Mouse (Mus musculus): ENCODE measurements around the gene Bglap. TPM values are rescaled to one million over a fixed set of nuclear protein-coding genes. Genes with fewer than 3 reads are reported as not detected.
"Not testable (repeated sequence)": the region's sequence is repeated elsewhere in the genome, so short reads cannot be mapped to it uniquely, and the experiment has no call there.

Bglap gene
- not detected in 2 replicates for polyA plus RNA-seq (2015; fragmentation: Nextera tagmentation; extraction: Ambion mirVana)

GRCm38 (mm10) chr3:88384364-88384763 is at the start of gene Bglap:
Gene Bglap, minus strand, starts transcription at chr3:88384464.
- no peak within 1 kb of the TSS for H3K4me3 ChIP-seq (replicated peaks)
- H3K27ac ChIP-seq (replicated peaks) = no peak within 1 kb of the TSS
- no peaks in the 10 kb centered on the region for H3K27me3 ChIP-seq
- H3K9ac ChIP-seq = no peak within 1 kb of the TSS
- no peak for ATAC-seq (ENCODE audit: insufficient read depth)
- H3K4me1 ChIP-seq (replicated peaks) = peaks cover 4% of the 10 kb centered on the region; the same call in 1 of the 2 replicates
- WGBS (ENCODE audit: insufficient replicate concordance) = 79% methylated on average over 5 of the region's 5 CpGs
- no peak within 1 kb of the TSS for H3K4me2 ChIP-seq
- no peaks in the 10 kb centered on the region for H3K36me3 ChIP-seq (replicated peaks)
- H3K9me3 ChIP-seq (replicated peaks) = no peaks in the 10 kb centered on the region

- not testable (repeated sequence) for H3K4me3 ChIP-seq (replicated peaks); ATAC-seq (ENCODE audit: insufficient read depth); H3K9ac ChIP-seq; H3K9me3 ChIP-seq (replicated peaks); H3K36me3 ChIP-seq (replicated peaks); H3K27me3 ChIP-seq; H3K27ac ChIP-seq (replicated peaks); H3K4me2 ChIP-seq
- 60% methylated on average over 8 of the region's 8 CpGs for WGBS (ENCODE audit: insufficient replicate concordance)
- H3K4me1 ChIP-seq (replicated peaks) = peaks cover 27% of the 10 kb centered on the region
These were observed 44.4 kb upstream of the Bglap start for GRCm38 (mm10) chr3:88428639-88429038.

- Histone ChIP-seq H3K4me3 (replicated peaks) (no peak overlapping the region), H3K9me3 (replicated peaks) (no peaks in the 10 kb centered on the region), H3K36me3 (replicated peaks) (no peaks in the 10 kb centered on the region), H3K9ac (no peak overlapping the region; the same call in 1 of the 2 replicates), H3K27me3 (no peaks in the 10 kb centered on the region), H3K27ac (replicated peaks) (no peak overlapping the region), H3K4me1 (replicated peaks) (peaks cover 40% of the 10 kb centered on the region), H3K4me2 (no peak overlapping the region)
- ATAC-seq (ENCODE audit: insufficient read depth) = no peak
- WGBS (ENCODE audit: insufficient replicate concordance) = 42% methylated on average over 4 of the region's 4 CpGs
These were observed 43.2 kb upstream of the Bglap start for GRCm38 (mm10) chr3:88427342-88427905.

- no peak overlapping the region for H3K9ac ChIP-seq
- peaks cover 55% of the 10 kb centered on the region for H3K4me1 ChIP-seq (replicated peaks)
- WGBS (ENCODE audit: insufficient replicate concordance) = 70% methylated on average over 10 of the region's 10 CpGs
- H3K27me3 ChIP-seq = no peaks in the 10 kb centered on the region
- H3K4me3 ChIP-seq (replicated peaks) = peak overlapping the region; percentile 79
- 0 out of 2 replicates have a peak overlapping the region, but pooled peaks have one; percentile 66 for H3K27ac ChIP-seq (replicated peaks)
- H3K9me3 ChIP-seq (replicated peaks) = no peaks in the 10 kb centered on the region
- H3K4me2 ChIP-seq = peak overlapping the region; percentile 87; the same call in 1 of the 2 replicates
- peaks cover 8% of the 10 kb centered on the region for H3K36me3 ChIP-seq (replicated peaks)
- no peak for ATAC-seq (ENCODE audit: insufficient read depth)
These were observed 41.6 kb upstream of the Bglap start for GRCm38 (mm10) chr3:88425708-88426420.

- Histone ChIP-seq H3K9me3 (replicated peaks) (no peaks in the 10 kb centered on the region), H3K4me3 (replicated peaks) (peak overlapping the region; percentile 79), H3K27ac (replicated peaks) (peak overlapping the region; percentile 66; the same call in 1 of the 2 replicates), H3K36me3 (replicated peaks) (peaks cover 14% of the 10 kb centered on the region), H3K4me1 (replicated peaks) (peaks cover 55% of the 10 kb centered on the region), H3K4me2 (peak overlapping the region; percentile 87), H3K27me3 (no peaks in the 10 kb centered on the region), H3K9ac (peak overlapping the region; percentile 26; the same call in 1 of the 2 replicates)
- no peak for ATAC-seq (ENCODE audit: insufficient read depth)
- WGBS (ENCODE audit: insufficient replicate concordance) = 11% methylated on average over 2 of the region's 2 CpGs
These were observed 41.0 kb upstream of the Bglap start for GRCm38 (mm10) chr3:88425330-88425689.

- H3K4me1 ChIP-seq (replicated peaks) = peaks cover 55% of the 10 kb centered on the region
- under 1% methylated on average over 35 of the region's 35 CpGs for WGBS (ENCODE audit: insufficient replicate concordance)
- H3K4me3 ChIP-seq (replicated peaks) = peak within 1 kb of the TSS; percentile 79
- peak within 1 kb of the TSS; percentile 87 for H3K4me2 ChIP-seq
- H3K9me3 ChIP-seq (replicated peaks) = no peaks in the 10 kb centered on the region
- H3K36me3 ChIP-seq (replicated peaks) = peaks cover 19% of the 10 kb centered on the region
- H3K27me3 ChIP-seq = no peaks in the 10 kb centered on the region
- peak; percentile 97 for ATAC-seq (ENCODE audit: insufficient read depth)
- H3K9ac ChIP-seq = peak within 1 kb of the TSS; percentile 65
- H3K27ac ChIP-seq (replicated peaks) = peak within 1 kb of the TSS; percentile 76
These were observed 40.5 kb upstream of the Bglap start, which contains the start of gene Slc25a44 for GRCm38 (mm10) chr3:88424605-88425329. Gene Slc25a44, minus strand, starts transcription at chr3:88425139.

DNA sequence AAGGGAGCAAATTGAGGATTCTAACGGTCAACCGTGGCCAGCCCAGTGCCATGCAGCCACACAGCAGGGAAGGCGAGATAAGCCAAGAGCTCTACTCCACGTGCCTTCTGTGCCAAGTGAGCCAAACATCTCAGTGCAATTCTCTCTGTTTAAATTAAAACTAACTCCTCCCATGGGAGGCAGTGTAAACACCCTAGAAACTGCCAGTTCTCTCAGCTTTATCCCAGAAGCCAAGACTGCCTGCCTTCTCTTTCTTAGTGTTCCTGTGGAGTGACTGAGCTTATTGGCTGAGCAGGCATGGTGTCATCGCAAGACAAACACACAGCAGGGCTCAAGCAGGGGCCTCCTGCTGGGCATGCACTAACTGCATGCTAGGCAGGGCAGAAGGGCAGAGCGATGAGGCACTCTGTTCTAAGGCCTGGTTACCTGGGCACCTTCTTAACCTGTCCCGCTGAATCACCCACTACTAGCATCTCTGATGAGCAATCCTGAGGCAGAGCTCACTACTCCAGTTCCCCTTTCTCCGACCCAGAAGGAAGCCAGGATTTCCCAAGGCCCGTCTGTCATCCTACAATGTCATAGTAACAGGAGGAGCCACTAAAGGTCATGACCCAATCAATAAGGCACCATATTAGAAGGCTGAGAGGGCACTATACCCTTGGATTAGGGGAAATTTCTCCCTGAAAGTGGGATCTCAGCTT is 37.9 kb upstream of the Bglap start:
- H3K27ac ChIP-seq (replicated peaks) = peak overlapping the region; percentile 76

GRCm38 (mm10) chr3:88420771-88421170 is 36.5 kb upstream of the Bglap start:
- H3K27ac ChIP-seq (replicated peaks) = 0 out of 2 replicates have a peak overlapping the region, but pooled peaks have one; percentile 76
- whole genome bisulfite sequencing (ENCODE audit: insufficient replicate concordance) = 90% methylated on average over 19 of the region's 19 CpGs
- H3K4me1 ChIP-seq (replicated peaks) = peaks cover 68% of the 10 kb centered on the region

More for the DNA sequence above, 37.9 kb upstream of the Bglap start:
- Histone ChIP-seq H3K4me2 (peak overlapping the region; percentile 40), H3K4me1 (replicated peaks) (peaks cover 62% of the 10 kb centered on the region), H3K9ac (peak overlapping the region; percentile 33; the same call in 1 of the 2 replicates), H3K27me3 (no peaks in the 10 kb centered on the region), H3K9me3 (replicated peaks) (no peaks in the 10 kb centered on the region), H3K4me3 (replicated peaks) (no peak overlapping the region), H3K36me3 (replicated peaks) (peaks cover 45% of the 10 kb centered on the region)
- no peak for ATAC-seq (ENCODE audit: insufficient read depth)
- WGBS (ENCODE audit: insufficient replicate concordance) = 34% methylated on average over 9 of the region's 9 CpGs

DNA sequence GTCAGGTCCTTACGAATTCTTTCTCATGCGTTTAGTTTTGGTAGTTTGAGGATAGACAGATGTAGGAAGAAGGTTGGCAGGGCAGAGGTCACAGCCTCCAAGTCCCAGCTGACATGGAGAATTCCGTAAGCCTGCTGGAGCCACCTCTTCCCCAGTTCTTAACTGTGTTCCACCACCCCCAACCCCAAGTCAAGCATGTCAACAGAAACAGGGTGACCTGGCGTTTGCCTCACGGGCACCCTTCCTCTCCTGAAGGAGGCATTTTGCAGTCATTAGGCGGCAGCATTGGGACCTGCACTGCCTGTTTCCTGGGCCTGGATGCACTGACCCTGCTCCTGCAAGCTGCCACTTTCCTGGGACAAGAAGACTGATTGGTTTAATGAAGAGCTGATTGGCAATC is 33.8 kb upstream of the Bglap start:
- Histone ChIP-seq H3K9ac (no peak overlapping the region), H3K27me3 (no peaks in the 10 kb centered on the region), H3K9me3 (replicated peaks) (no peaks in the 10 kb centered on the region), H3K4me3 (replicated peaks) (no peak overlapping the region), H3K4me1 (replicated peaks) (peaks cover 72% of the 10 kb centered on the region), H3K27ac (replicated peaks) (peak overlapping the region; percentile 6; the same call in 1 of the 2 replicates), H3K4me2 (no peak overlapping the region), H3K36me3 (replicated peaks) (peaks cover 85% of the 10 kb centered on the region)
- 83% methylated on average over 6 of the region's 6 CpGs for WGBS (ENCODE audit: insufficient replicate concordance)
- ATAC-seq (ENCODE audit: insufficient read depth) = no peak

More at GRCm38 (mm10) chr3:88420771-88421170, 36.5 kb upstream of the Bglap start:
- no peak overlapping the region for H3K4me3 ChIP-seq (replicated peaks)
- peaks cover 59% of the 10 kb centered on the region for H3K36me3 ChIP-seq (replicated peaks)
- no peak overlapping the region for H3K9ac ChIP-seq
- ATAC-seq (ENCODE audit: insufficient read depth) = no peak
- no peaks in the 10 kb centered on the region for H3K27me3 ChIP-seq
- no peak overlapping the region for H3K4me2 ChIP-seq
- H3K9me3 ChIP-seq (replicated peaks) = no peaks in the 10 kb centered on the region

GRCm38 (mm10) chr3:88415668-88416067 is 31.4 kb upstream of the Bglap start:
- no peak overlapping the region; the same call in 1 of the 2 replicates for H3K9ac ChIP-seq
- no peaks in the 10 kb centered on the region for H3K27me3 ChIP-seq
- peak overlapping the region; percentile 10 for H3K27ac ChIP-seq (replicated peaks)
- 49% methylated on average over 4 of the region's 4 CpGs for WGBS (ENCODE audit: insufficient replicate concordance)
- H3K9me3 ChIP-seq (replicated peaks) = no peaks in the 10 kb centered on the region
- H3K4me3 ChIP-seq (replicated peaks) = no peak overlapping the region
- peaks cover 87% of the 10 kb centered on the region for H3K36me3 ChIP-seq (replicated peaks)
- H3K4me1 ChIP-seq (replicated peaks) = peaks cover 74% of the 10 kb centered on the region
- H3K4me2 ChIP-seq = no peak overlapping the region
- ATAC-seq (ENCODE audit: insufficient read depth) = no peak

All from liver, embryonic 15.5 days (tissue).